Mouse (Mus musculus) embryonic facial prominence, embryonic 14.5 days (tissue): ENCODE results near the gene Dock9. TPM values are rescaled to one million over a fixed set of nuclear protein-coding genes. Genes with fewer than 3 reads are reported as not detected.

Source experiments
- ATAC-seq: fragments of 200-750 bp; cut with Nextera tagmentation; 2 replicates; pipeline ENCODE4 v1.8.0; 2017; ENCODE audit warnings: low read depth, moderate number of reproducible peaks, moderate TSS enrichment
- DNase-seq: peaks from one replicate; pipeline ENCODE4 v3.0.0-alpha.2; 2015; ENCODE audit warnings: low spot score
- H3K27ac ChIP-seq: fragments of 300-500 bp; sonication (generic); replicated peaks from 2 replicates; pipeline ENCODE4 v1.5.1; 2014; ENCODE audit warnings: low read depth, mild to moderate bottlenecking, low read length, moderate library complexity
- H3K27me3 ChIP-seq: fragments of 300-500 bp; sonication (generic); replicated peaks from 2 replicates; pipeline ENCODE4 v1.6.1; 2014; ENCODE audit warnings: low read length; ENCODE audit not compliant: control insufficient read depth, insufficient read depth
- H3K36me3 ChIP-seq: fragments of 300-500 bp; sonication (generic); 2 replicates; pipeline ENCODE4 v1.6.1; 2014; ENCODE audit warnings: low read length, mixed read lengths; ENCODE audit not compliant: control insufficient read depth, insufficient read depth
- H3K4me1 ChIP-seq: fragments of 300-500 bp; sonication (generic); 2 replicates; pipeline ENCODE4 v1.6.1; 2014; ENCODE audit warnings: antibody characterized with exemption, low read length; ENCODE audit not compliant: control insufficient read depth, insufficient read depth
- H3K4me2 ChIP-seq: fragments of 300-500 bp; sonication (generic); 2 replicates; pipeline ENCODE4 v1.6.1; 2014; ENCODE audit warnings: low read depth, mild to moderate bottlenecking, low read length, moderate library complexity, mixed read lengths
- H3K4me3 ChIP-seq: fragments of 300-500 bp; sonication (generic); 2 replicates; pipeline ENCODE4 v1.5.1; 2014; ENCODE audit warnings: low read depth, mild to moderate bottlenecking, low read length
- H3K9ac ChIP-seq: fragments of 300-500 bp; sonication (generic); 2 replicates; pipeline ENCODE4 v1.6.1; 2014; ENCODE audit warnings: low read depth, mild to moderate bottlenecking, low read length, moderate library complexity, mixed read lengths
- H3K9me3 ChIP-seq: fragments of 300-500 bp; sonication (generic); 2 replicates; pipeline ENCODE4 v1.6.1; 2016; ENCODE audit warnings: low read length; ENCODE audit not compliant: control insufficient read depth
- WGBS: fragments of 180-500 bp; shearing (Covaris S2); extraction: QIAGEN DNeasy Blood & Tissue Kit; methylation state at CpG from one replicate; pipeline ENCODE4 v1.1.7; 2014; 5-methylcytosine and 5-hydroxymethylcytosine counted together
- polyA plus RNA-seq: library from polyadenylated mRNA; unstranded; fragments of >200 nt; fragmentation: Nextera tagmentation; extraction: Ambion mirVana; gene quantifications from 2 replicates; pipeline ENCODE4 v1.2.1, GENCODE M21; 2014

Dock9 gene
- polyA plus RNA-seq, 1 experiment from 2014 or later = 14.0 TPM

DNA sequence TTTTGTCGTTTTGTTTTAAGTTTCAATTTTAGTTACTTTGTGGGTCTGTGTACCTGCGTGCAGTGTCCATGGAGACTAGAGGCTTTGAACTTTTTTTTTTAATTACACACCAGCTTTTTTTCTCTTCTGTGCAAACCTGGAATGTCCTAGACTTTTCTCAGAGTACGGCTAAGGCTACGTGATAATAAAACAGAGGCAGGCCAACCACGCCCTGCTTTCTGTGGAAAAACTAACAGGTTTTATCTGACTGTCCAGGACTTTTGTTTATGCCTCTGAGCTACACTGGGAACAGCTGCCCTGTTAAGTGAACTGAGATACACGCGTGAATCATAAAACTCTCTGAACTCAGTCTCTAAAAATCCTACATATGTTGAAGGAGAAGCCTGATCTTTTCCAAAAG, 1.5 kb upstream of the Dock9 start:
- Histone ChIP-seq H3K9me3 (no peaks in the 10 kb centered on the region), H3K4me1 (peaks cover 5% of the 10 kb centered on the region; the same call in 1 of the 2 replicates), H3K27ac (no peak overlapping the region), H3K36me3 (no peaks in the 10 kb centered on the region), H3K27me3 (peaks cover 16% of the 10 kb centered on the region; the same call in 1 of the 2 replicates), H3K4me3 (no peak overlapping the region), H3K4me2 (peak overlapping the region; percentile 98; the same call in 1 of the 2 replicates), H3K9ac (no peak overlapping the region)
- WGBS = 73% methylated on average over 7 of the region's 7 CpGs
- DNase-seq (no peak), ATAC-seq (no peak)

DNA sequence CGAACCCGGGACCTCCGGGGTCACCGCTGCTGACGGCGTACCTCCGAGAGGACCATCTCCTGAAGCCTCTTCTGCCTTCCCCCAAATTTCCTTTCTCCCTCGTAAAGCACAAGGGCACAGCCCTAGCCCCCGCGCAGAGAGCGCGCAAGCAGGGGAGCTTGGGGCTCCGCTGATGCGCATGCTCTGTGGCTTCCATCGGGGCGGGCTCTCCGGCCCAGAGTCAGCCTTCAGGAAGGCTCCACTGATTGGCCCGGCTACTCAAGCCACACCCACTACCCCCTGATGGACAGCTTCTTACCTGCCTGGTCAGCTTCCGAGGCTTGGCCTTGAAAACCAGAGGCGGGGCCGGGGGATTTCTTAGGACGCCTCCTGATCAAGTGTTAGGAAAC, 768 bp upstream of the Dock9 start:
- Histone ChIP-seq H3K4me3 (peak overlapping the region; percentile 80), H3K9ac (peak overlapping the region; percentile 68), H3K27ac (peak overlapping the region; percentile 77), H3K27me3 (peaks cover 16% of the 10 kb centered on the region; the same call in 1 of the 2 replicates), H3K4me1 (peaks cover 5% of the 10 kb centered on the region; the same call in 1 of the 2 replicates), H3K9me3 (no peaks in the 10 kb centered on the region), H3K36me3 (no peaks in the 10 kb centered on the region), H3K4me2 (peak overlapping the region; percentile 98)
- WGBS = 1% methylated on average over 20 of the region's 22 CpGs
- ATAC-seq = peak; percentile 93
- DNase-seq = peak; percentile 97

DNA sequence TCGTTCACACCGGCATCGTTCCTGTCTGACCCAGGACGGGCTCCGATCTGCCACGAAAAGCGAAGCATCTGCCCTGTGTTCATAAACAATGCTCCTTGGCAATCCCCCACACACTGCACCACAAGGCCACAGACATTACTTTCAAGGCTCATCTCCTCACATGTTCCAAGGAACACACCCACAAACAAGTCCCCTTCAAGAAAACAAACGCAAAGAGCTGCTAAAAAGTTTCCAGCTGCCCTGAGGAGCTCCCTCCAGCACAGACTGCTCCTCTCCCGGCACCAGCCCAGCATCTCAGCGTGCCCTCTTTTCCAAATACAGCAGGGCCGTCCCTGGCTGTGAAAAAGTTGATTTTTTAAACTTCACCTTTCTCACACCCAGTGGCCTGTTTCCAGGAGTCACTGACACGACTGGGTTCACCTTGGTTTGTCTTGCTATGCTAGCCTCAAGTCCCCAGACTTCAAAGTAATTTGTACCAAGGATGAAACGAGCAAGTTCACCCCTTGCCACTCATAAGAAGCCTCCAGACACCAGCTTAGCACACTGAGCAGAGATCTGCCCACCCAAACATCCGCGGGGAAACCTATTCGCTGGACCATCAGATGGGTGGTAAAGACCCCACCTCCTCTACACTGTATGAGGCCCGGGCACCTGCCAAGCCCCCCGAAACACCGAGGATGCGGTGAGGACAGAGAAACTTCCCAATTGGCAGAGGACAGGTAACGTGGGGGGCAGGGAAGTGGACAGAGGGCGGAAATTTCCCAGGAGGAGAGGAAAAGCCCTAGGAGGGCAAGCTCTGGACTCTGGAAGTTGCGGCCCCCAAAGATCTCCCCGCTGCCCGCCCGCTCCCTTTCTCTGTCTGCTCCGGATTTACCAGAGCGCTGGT, 823 bp downstream of the Dock9 start:
- no peak for ATAC-seq
- Histone ChIP-seq H3K27ac (no peak overlapping the region), H3K36me3 (no peaks in the 10 kb centered on the region), H3K4me3 (peak overlapping the region; percentile 80), H3K27me3 (peaks cover 16% of the 10 kb centered on the region; the same call in 1 of the 2 replicates), H3K4me2 (peak overlapping the region; percentile 98), H3K4me1 (peaks cover 5% of the 10 kb centered on the region; the same call in 1 of the 2 replicates), H3K9ac (peak overlapping the region; percentile 68), H3K9me3 (no peaks in the 10 kb centered on the region)
- no peak for DNase-seq
- 17% methylated on average over 22 of the region's 28 CpGs for WGBS

DNA sequence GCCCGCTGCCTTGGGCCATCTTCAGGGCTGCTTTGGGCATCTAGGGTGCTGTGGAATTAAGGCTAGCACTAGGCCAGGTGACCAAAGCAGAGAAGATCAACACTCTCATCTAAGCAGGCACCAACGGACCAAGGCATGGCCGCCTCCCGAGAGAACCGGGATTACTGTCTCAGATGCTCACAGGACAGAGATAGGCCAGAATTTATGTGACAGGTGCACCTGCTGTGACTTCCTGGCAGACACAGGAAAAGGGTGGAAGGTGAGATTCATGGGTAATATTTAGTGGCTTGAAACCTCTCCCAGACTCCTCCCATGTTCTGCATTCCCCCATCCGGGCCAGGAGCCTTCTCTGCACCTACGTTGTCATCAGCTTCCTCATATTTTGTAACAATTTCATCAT, 2.1 kb downstream of the Dock9 start:
- no peak for ATAC-seq
- Histone ChIP-seq H3K9me3 (no peaks in the 10 kb centered on the region), H3K36me3 (no peaks in the 10 kb centered on the region), H3K9ac (no peak overlapping the region), H3K27me3 (peaks cover 16% of the 10 kb centered on the region; the same call in 1 of the 2 replicates), H3K4me1 (peaks cover 5% of the 10 kb centered on the region; the same call in 1 of the 2 replicates), H3K4me3 (no peak overlapping the region), H3K4me2 (no peak overlapping the region), H3K27ac (no peak overlapping the region)
- 82% methylated on average over 7 of the region's 7 CpGs for WGBS
- no peak for DNase-seq

DNA sequence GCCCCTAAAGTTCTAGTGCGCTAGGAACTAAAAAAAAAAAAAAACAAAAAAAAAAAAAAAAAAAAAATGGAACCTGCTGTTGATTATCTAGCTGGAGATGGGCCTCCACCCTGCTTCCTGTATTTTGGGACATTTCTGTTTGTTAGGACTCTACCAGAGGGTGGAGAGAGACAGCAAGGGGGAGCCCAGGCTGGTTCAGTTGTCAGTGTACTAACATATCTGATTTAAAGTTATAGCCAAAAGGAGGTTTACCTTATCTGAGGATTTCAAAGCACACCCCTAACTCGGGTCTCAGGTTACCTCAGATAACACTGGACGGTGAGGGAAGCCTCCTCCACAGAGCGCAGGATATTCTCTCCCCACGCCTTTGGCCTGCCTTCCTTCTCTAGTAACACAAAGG, 4.0 kb downstream of the Dock9 start:
- Histone ChIP-seq H3K9ac (no peak overlapping the region), H3K9me3 (no peaks in the 10 kb centered on the region), H3K27me3 (peaks cover 16% of the 10 kb centered on the region; the same call in 1 of the 2 replicates), H3K4me2 (no peak overlapping the region), H3K36me3 (no peaks in the 10 kb centered on the region), H3K27ac (no peak overlapping the region), H3K4me3 (no peak overlapping the region), H3K4me1 (peaks cover 5% of the 10 kb centered on the region; the same call in 1 of the 2 replicates)
- ATAC-seq (no peak), DNase-seq (no peak)
- WGBS = 65% methylated on average over 5 of the region's 5 CpGs

DNA sequence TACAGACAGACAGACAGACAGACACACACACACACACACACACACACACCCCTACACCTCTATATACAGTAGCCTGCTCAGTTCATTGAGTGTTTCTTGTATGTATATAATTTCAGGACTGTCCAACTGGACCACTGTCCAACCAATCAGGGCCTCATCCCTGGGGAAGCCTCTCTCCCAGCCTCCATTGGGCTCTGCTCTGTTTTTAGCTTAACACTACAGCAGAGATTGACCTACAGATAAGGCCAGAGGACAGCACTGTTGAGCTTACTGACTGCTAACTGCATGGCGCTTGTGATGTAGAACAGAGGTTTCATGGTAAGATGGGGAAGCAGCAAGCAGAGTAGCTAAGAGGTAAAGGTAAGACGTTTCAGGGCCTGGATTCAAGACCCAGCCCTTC, 5.7 kb downstream of the Dock9 start:
- H3K9ac ChIP-seq = no peak overlapping the region
- DNase-seq (no peak), ATAC-seq (no peak)
- no peak overlapping the region for H3K27ac ChIP-seq
- H3K27me3 ChIP-seq = peaks cover 12% of the 10 kb centered on the region; the same call in 1 of the 2 replicates
- WGBS = 73% methylated on average over 2 of the region's 2 CpGs
- H3K36me3 ChIP-seq = no peaks in the 10 kb centered on the region
- no peaks in the 10 kb centered on the region for H3K9me3 ChIP-seq
- H3K4me2 ChIP-seq = no peak overlapping the region
- H3K4me3 ChIP-seq = no peak overlapping the region
- H3K4me1 ChIP-seq = 0 out of 2 replicates have a peak, but pooled peaks cover under 1% of the 10 kb centered on the region

DNA sequence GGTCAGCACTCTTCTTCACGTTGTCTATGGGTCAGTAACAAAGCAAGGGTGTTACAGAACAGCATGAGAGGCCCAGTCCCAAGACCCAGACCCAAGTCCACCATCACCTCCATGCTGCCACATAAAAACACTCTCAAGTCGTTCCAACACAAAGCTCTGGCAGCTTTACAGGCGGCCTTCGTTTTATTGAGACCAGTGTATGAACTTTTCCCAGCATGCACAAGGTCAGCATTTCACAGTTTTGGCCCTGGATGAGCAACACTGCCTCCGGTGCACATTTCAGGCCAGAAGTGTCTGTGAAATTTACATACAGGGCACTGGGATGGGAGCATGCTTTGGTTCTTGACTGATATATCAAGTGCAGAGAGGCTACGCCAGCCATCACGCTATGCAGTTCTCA, 6.5 kb downstream of the Dock9 start:
- DNase-seq (no peak), ATAC-seq (no peak)
- 79% methylated on average over 7 of the region's 7 CpGs for WGBS
- Histone ChIP-seq H3K9ac (no peak overlapping the region), H3K36me3 (no peaks in the 10 kb centered on the region), H3K4me1 (no peaks in the 10 kb centered on the region), H3K4me3 (no peak overlapping the region), H3K4me2 (no peak overlapping the region), H3K27me3 (peaks cover 5% of the 10 kb centered on the region; the same call in 1 of the 2 replicates), H3K9me3 (no peaks in the 10 kb centered on the region), H3K27ac (no peak overlapping the region)

DNA sequence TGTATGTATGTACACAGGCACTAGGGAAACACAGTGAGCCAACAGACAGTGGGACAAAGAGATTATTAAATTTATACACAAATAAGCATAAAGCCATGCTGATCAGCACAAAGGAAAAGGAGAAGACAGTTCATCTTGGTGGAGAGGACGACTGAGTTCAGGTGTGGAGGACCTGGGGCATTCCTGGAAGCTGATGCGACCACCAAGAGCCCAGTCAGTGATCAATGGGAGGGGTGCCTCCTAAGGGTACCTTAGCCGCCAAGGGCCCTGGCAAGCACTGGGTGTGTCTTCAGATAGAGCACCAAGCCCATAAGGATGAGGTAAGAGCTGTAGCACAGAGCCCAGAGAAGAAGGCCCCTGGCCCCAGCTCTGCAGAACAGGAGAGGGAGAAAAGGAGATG, 8.4 kb downstream of the Dock9 start:
- Histone ChIP-seq H3K27ac (no peak overlapping the region), H3K9ac (no peak overlapping the region), H3K9me3 (no peaks in the 10 kb centered on the region), H3K4me3 (no peak overlapping the region), H3K4me2 (no peak overlapping the region), H3K36me3 (no peaks in the 10 kb centered on the region), H3K4me1 (no peaks in the 10 kb centered on the region), H3K27me3 (no peaks in the 10 kb centered on the region)
- WGBS = 93% methylated on average over 3 of the region's 3 CpGs
- ATAC-seq = no peak
- DNase-seq = no peak
